ENCODE assay signal across 11 mouse cellular contexts in the genomic region with DNA sequence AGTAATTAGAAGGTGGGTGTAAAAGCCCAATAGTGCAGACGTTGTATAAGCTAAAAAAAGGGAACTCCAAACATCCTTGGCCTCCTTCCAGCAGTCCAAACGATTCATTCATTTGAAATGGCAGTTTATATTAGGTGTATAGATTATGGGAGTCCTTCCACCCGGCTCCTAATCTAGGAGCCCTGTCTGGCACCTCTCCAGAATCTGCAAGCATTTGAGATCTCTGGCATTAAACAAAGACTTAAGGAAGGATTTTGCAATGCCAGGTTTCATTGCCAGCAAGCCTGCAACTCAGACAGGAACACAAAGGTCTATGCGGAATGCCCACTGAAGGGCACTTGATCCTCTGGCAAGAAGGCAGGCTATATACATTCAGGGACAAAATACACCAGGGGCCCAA. TPM values are rescaled to one million over a fixed set of nuclear protein-coding genes. Genes with fewer than 3 reads are reported as not detected.
DNase-seq lines count a peak whose midpoint lies in the region; ATAC-seq and TF ChIP-seq lines count a peak whose summit lies in the region.
"Had no signal": no experiment of that assay in that cellular context is flagged by ENCODE, and none has a peak within 500 bp of the region (broad histone marks: within the 10 kb centered on the region; RNA-seq: fewer than 3 reads in every experiment).

No protein-coding gene starts in this region.

- H3K4me1 ChIP-seq in heart, embryonic 13.5 days: peaks cover 80% of the 10 kb centered on the region
- H3K4me1 ChIP-seq in intestine, postnatal 0 days (replicated peaks; ENCODE audit: control insufficient read depth, insufficient read depth, low read length): 0 out of 2 replicates have a peak, but pooled peaks cover 3% of the 10 kb centered on the region

- H3K4me3 ChIP-seq in heart, embryonic 13.5 days: no peak overlapping the region
- no peak overlapping the region for H3K4me3 ChIP-seq in intestine, postnatal 0 days (ENCODE audit: low read depth, low read length)

- DNase-seq in heart, postnatal 36 days: no peak
- DNase-seq in urinary bladder, postnatal 14 days (ENCODE audit: low spot score): peak; percentile 42
- no peak for DNase-seq in urinary bladder, adult 18-20 months (ENCODE audit: low spot score in 2 of 2)
- DNase-seq in embryo, embryonic 10 days (ENCODE audit: low spot score): no peak

- no peak for TF ChIP-seq CTCF in intestine, postnatal 0 days (IDR thresholded peaks at IDR 0.05; ENCODE audit: low read depth)

- H3K36me3 ChIP-seq in heart, embryonic 13.5 days: no peaks in the 10 kb centered on the region; the same call in 1 of the 2 replicates
- peaks cover 3% of the 10 kb centered on the region; the same call in 1 of the 2 replicates for H3K36me3 ChIP-seq in intestine, postnatal 0 days (ENCODE audit: control insufficient read depth, insufficient read depth)

- H3K27ac ChIP-seq in heart, embryonic 13.5 days (replicated peaks): peak overlapping the region; percentile 79
- no peak overlapping the region for H3K27ac ChIP-seq in intestine, postnatal 0 days (ENCODE audit: low read depth, low read length)
- H3K27ac ChIP-seq: macrophage had no signal

- WGBS in heart, embryonic 13.5 days: 13% methylated on average over 4 of the region's 4 CpGs
- WGBS in intestine, postnatal 0 days: 16% methylated on average over 4 of the region's 4 CpGs

- peak overlapping the region; percentile 24 for H3K4me2 ChIP-seq in heart, embryonic 13.5 days
- peak overlapping the region; percentile 49; the same call in 1 of the 2 replicates for H3K4me2 ChIP-seq in intestine, postnatal 0 days (replicated peaks; ENCODE audit: low read depth)

- no peak for ATAC-seq in heart, embryonic 13.5 days (ENCODE audit: extremely low read depth, insufficient number of reproducible peaks, low FRiP score, low TSS enrichment)
- no peak for ATAC-seq in intestine, postnatal 0 days
- no peak for ATAC-seq in erythroid progenitor cell, adult 5-6 weeks (replicated peaks; ENCODE audit: low FRiP score, poor library complexity, severe bottlenecking)

- H3K9me3 ChIP-seq in heart, embryonic 13.5 days: no peaks in the 10 kb centered on the region
- no peaks in the 10 kb centered on the region for H3K9me3 ChIP-seq in intestine, postnatal 0 days (ENCODE audit: control insufficient read depth)

- H3K9ac ChIP-seq in heart, embryonic 13.5 days: no peak overlapping the region
- no peak overlapping the region for H3K9ac ChIP-seq in intestine, postnatal 0 days (ENCODE audit: low read depth, low read length)

- no peaks in the 10 kb centered on the region for H3K27me3 ChIP-seq in heart, embryonic 13.5 days (replicated peaks)
- H3K27me3 ChIP-seq in intestine, postnatal 0 days (replicated peaks; ENCODE audit: control insufficient read depth, insufficient read depth, low read length): no peaks in the 10 kb centered on the region
- H3K27me3 ChIP-seq: Patski had no signal

- intact Hi-C loops in heart, postnatal 36 days (cut with DNase I): no loop called here

RNA-seq across cellular contexts. Expression of a gene that starts 15.2 kb away (rescaled TPM):
- 0.15 TPM in 1 of 2 replicates, not detected in the other for polyA plus RNA-seq in heart, embryonic 13.5 days (2015; fragmentation: Nextera tagmentation; extraction: Ambion mirVana)
- total RNA-seq in heart, postnatal 36 days (2021): not detected
- not detected in 2 replicates for polyA plus RNA-seq in intestine, postnatal 0 days (2015; fragmentation: Nextera tagmentation; extraction: Ambion mirVana)
- total RNA-seq in erythroid progenitor cell, adult 5-6 weeks (2015; ENCODE audit: low replicate concordance): not detected in 2 replicates
- not detected in 2 replicates for total RNA-seq in erythroid progenitor cell, adult 5-6 weeks (2017; ENCODE audit: low replicate concordance)
- total RNA-seq: gastrocnemius, postnatal 4 days; neutrophil, adult 5-6 weeks had no signal
- polyA plus RNA-seq: macrophage, Patski had no signal
